In the genomic region with DNA sequence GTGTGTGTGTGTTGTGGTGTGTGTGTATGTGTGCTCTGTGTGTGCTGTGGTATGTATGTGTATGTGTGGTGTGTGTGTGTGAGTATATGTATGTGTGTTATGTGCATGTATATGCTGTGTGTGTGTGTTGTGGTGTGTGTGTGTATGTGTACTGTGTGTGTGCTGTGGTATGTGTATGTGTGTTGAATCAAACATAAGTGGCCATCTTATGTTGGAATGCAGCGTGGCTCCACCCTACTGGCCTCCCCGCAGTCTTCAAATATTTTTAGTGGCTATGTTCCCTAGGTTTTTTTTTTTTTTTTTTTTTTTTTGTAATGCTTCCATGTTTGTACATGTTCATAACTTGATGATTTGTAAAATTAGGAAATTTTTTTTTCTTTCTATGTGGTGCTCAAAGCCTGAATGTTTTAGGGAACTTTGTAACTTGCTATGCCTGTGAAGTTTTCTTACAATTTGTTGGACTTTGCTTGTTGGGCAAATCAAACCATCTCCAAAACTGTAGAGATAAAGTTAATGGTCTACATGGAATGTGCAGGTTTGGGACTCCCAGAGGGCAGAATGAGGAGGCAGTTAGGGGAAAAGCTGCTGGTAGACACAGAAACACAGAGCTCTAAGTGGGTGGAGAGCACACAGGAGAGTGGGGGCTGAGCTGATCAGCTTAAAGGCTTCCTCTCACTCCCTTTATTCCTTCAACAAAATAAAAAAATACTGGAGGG, we compare ENCODE assay signal across 12 mouse cellular contexts.
DNase-seq lines count a peak whose midpoint lies in the region; ATAC-seq and TF ChIP-seq lines count a peak whose summit lies in the region.
"Had no signal": no experiment of that assay in that cellular context is flagged by ENCODE, and none has a peak within 500 bp of the region (broad histone marks: within the 10 kb centered on the region; RNA-seq: fewer than 3 reads in every experiment).

No protein-coding gene starts in this region.

- H3K9me3 ChIP-seq in heart, embryonic 10.5 days: no peaks in the 10 kb centered on the region
- no peaks in the 10 kb centered on the region for H3K9me3 ChIP-seq in liver, embryonic 11.5 days (ENCODE audit: control insufficient read depth, low read length)
- no peaks in the 10 kb centered on the region for H3K9me3 ChIP-seq in liver, embryonic 13.5 days (replicated peaks)
- no peaks in the 10 kb centered on the region for H3K9me3 ChIP-seq in hindbrain, embryonic 10.5 days

- no peak overlapping the region for H3K4me2 ChIP-seq in liver, embryonic 11.5 days
- H3K4me2 ChIP-seq in liver, embryonic 13.5 days: no peak overlapping the region

- TF ChIP-seq CTCF in liver, adult 2 months (IDR thresholded peaks at IDR 0.05; ENCODE audit: low read depth, low read length): no peak

- no peak for DNase-seq in heart, embryonic 10.5 days (ENCODE audit: low spot score)
- DNase-seq in heart, adult 8-10 months (ENCODE audit: low spot score): no peak
- DNase-seq in liver, adult 2 months (ENCODE audit: extremely low read depth, low read depth, low spot score): peak; percentile 70
- no peak for DNase-seq in liver, embryonic 11.5 days (ENCODE audit: low spot score)
- DNase-seq in liver, embryonic 13.5 days: no peak
- no peak for DNase-seq in frontal cortex, postnatal 36 days (ENCODE audit: low spot score in 2 of 2)
- no peak for DNase-seq in hindbrain, embryonic 10.5 days (ENCODE audit: low spot score)
- DNase-seq: cerebellum, postnatal 10 days; forebrain, postnatal 0 days; layer of hippocampus, adult 9-11 months had no signal

- no peaks in the 10 kb centered on the region for H3K27me3 ChIP-seq in heart, embryonic 10.5 days (ENCODE audit: insufficient read depth, poor library complexity, severe bottlenecking)
- no peaks in the 10 kb centered on the region for H3K27me3 ChIP-seq in liver, adult 2 months (ENCODE audit: control insufficient read depth, insufficient read depth, low read length)
- no peaks in the 10 kb centered on the region for H3K27me3 ChIP-seq in liver, embryonic 11.5 days (replicated peaks; ENCODE audit: control insufficient read depth, insufficient read depth, low read length)
- no peaks in the 10 kb centered on the region for H3K27me3 ChIP-seq in liver, embryonic 13.5 days
- H3K27me3 ChIP-seq in hindbrain, embryonic 10.5 days (ENCODE audit: insufficient read depth, poor library complexity, severe bottlenecking): no peaks in the 10 kb centered on the region

- peaks cover 14% of the 10 kb centered on the region; the same call in 1 of the 2 replicates for H3K36me3 ChIP-seq in heart, embryonic 10.5 days
- peaks cover 7% of the 10 kb centered on the region; the same call in 1 of the 2 replicates for H3K36me3 ChIP-seq in liver, adult 2 months (ENCODE audit: control insufficient read depth, insufficient read depth, low read length)
- peaks cover 3% of the 10 kb centered on the region; the same call in 1 of the 2 replicates for H3K36me3 ChIP-seq in liver, embryonic 11.5 days (ENCODE audit: control insufficient read depth, insufficient read depth, low read length)
- peaks cover 8% of the 10 kb centered on the region; the same call in 1 of the 2 replicates for H3K36me3 ChIP-seq in liver, embryonic 13.5 days
- peaks cover 5% of the 10 kb centered on the region; the same call in 1 of the 2 replicates for H3K36me3 ChIP-seq in hindbrain, embryonic 10.5 days

- TF ChIP-seq POLR2A in liver, adult 2 months (IDR thresholded peaks at IDR 0.05; ENCODE audit: extremely low read depth, insufficient read depth, low read length): no peak

- ATAC-seq in liver, embryonic 11.5 days (replicated peaks; ENCODE audit: low FRiP score): no peak
- ATAC-seq in liver, embryonic 13.5 days (ENCODE audit: low read depth): no peak
- ATAC-seq: forebrain, postnatal 0 days; inflammation-experienced regulatory T-cells, adult 6 months had no signal

- WGBS in heart, embryonic 10.5 days: 83% methylated on average over 2 of the region's 2 CpGs
- WGBS in liver, adult 2 months: 20% methylated on average over 2 of the region's 2 CpGs
- WGBS in liver, embryonic 11.5 days: 98% methylated on average over 2 of the region's 2 CpGs
- WGBS in liver, embryonic 13.5 days (ENCODE audit: insufficient replicate concordance): 80% methylated on average over 2 of the region's 2 CpGs
- 95% methylated on average over 2 of the region's 2 CpGs for WGBS in hindbrain, embryonic 10.5 days

- H3K4me3 ChIP-seq in heart, embryonic 10.5 days: no peak overlapping the region
- H3K4me3 ChIP-seq in liver, adult 2 months (ENCODE audit: insufficient read depth, low read depth, low read length): no peak overlapping the region
- H3K4me3 ChIP-seq in liver, embryonic 11.5 days (ENCODE audit: low read depth, low read length): no peak overlapping the region
- H3K4me3 ChIP-seq in brown adipose tissue, adult 24 weeks (ENCODE audit: insufficient read depth, low read depth, low read length): no peak overlapping the region
- no peak overlapping the region for H3K4me3 ChIP-seq in liver, embryonic 13.5 days (replicated peaks)
- H3K4me3 ChIP-seq in hindbrain, embryonic 10.5 days: no peak overlapping the region

- peak overlapping the region; percentile 3; the same call in 1 of the 2 replicates for H3K9ac ChIP-seq in liver, adult 2 months (ENCODE audit: low read depth, low read length)
- no peak overlapping the region for H3K9ac ChIP-seq in liver, embryonic 11.5 days (ENCODE audit: low read depth, low read length)
- H3K9ac ChIP-seq in liver, embryonic 13.5 days: peak overlapping the region; percentile 22; the same call in 1 of the 2 replicates
- H3K9ac ChIP-seq: forebrain, postnatal 0 days had no signal

- peaks cover 71% of the 10 kb centered on the region for H3K4me1 ChIP-seq in heart, embryonic 10.5 days
- peaks cover 52% of the 10 kb centered on the region for H3K4me1 ChIP-seq in liver, adult 2 months (ENCODE audit: control insufficient read depth, insufficient read depth, low read length)
- H3K4me1 ChIP-seq in liver, embryonic 11.5 days (replicated peaks; ENCODE audit: control insufficient read depth, insufficient read depth, low read length): peaks cover 28% of the 10 kb centered on the region
- peaks cover 42% of the 10 kb centered on the region for H3K4me1 ChIP-seq in brown adipose tissue, adult 24 weeks (ENCODE audit: control insufficient read depth, insufficient read depth, insufficient read length, low read length)
- peaks cover 40% of the 10 kb centered on the region for H3K4me1 ChIP-seq in liver, embryonic 13.5 days (replicated peaks)
- H3K4me1 ChIP-seq in hindbrain, embryonic 10.5 days (replicated peaks): 0 out of 2 replicates have a peak, but pooled peaks cover 3% of the 10 kb centered on the region

- H3K27ac ChIP-seq in heart, embryonic 10.5 days: peak overlapping the region; percentile 36
- H3K27ac ChIP-seq in liver, adult 2 months (replicated peaks; ENCODE audit: insufficient read depth, low read depth, low read length): peak overlapping the region; percentile 73
- H3K27ac ChIP-seq in liver, embryonic 11.5 days (ENCODE audit: low read depth, low read length): no peak overlapping the region
- H3K27ac ChIP-seq in brown adipose tissue, adult 24 weeks (replicated peaks; ENCODE audit: low read depth, low read length): peak overlapping the region; percentile 62
- no peak overlapping the region for H3K27ac ChIP-seq in liver, embryonic 13.5 days
- H3K27ac ChIP-seq in hindbrain, embryonic 10.5 days: no peak overlapping the region

- H3K79me2 ChIP-seq in liver, adult 2 months (ENCODE audit: control insufficient read depth, insufficient read depth, low read length): peaks cover 40% of the 10 kb centered on the region

Comparison
In these comparisons a context has a peak if more than half of its experiments do, and no peak if none do; other contexts are left out.
1. H3K27ac ChIP-seq: peak in heart, embryonic 10.5 days (single experiment), liver, adult 2 months (single experiment) and brown adipose tissue, adult 24 weeks (single experiment); none in liver, embryonic 11.5 days (single experiment), liver, embryonic 13.5 days (single experiment) and hindbrain, embryonic 10.5 days (single experiment).